Mouse (Mus musculus) ovary, adult 18-20 months (tissue): ENCODE data around the gene Zfhx3.
"Not testable (repeated sequence)": the region's sequence is repeated elsewhere in the genome, so short reads cannot be mapped to it uniquely, and the experiment has no call there.

Experiments
- DNase-seq: peaks from one replicate; pipeline ENCODE4 v3.0.0; 2022; ENCODE audit warnings: low spot score, mixed read lengths

Gene Zfhx3

DNA sequence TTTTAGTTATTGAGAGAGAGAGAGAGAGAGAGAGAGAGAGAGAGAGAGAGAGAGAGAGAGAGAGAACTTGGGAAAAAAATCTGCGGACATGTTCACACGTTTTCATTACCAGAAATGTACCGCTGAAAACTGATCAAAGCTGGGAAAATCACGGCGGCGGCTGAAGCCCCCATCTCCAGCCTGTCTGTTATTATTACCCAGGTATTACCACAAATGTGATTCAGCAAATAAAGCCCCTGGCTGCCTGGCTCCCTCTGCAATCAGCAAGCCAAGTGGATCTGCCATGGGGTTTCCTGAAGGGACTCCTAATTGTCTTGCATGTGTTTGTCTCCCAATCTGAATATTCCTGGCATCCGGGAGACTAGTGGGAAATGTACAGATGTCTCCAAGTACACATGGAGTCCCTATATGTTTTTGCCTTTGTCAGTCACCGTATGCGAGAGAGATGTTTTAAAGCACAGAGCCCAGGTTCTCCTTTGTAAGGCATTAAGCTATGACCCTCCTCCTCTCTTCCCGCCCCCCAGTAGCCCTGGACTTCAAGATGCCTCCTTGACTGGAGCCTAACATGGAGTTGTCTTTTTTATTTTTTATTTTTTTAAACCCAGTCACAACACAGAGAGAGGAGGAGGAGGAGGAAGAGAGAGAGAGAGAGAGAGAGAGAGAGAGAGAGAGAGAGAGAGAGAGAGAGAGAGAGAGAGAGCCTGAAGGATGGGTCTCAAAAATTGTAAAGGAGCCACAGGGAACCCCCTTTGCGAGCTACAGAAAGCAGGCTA is at the start of gene Zfhx3:
Gene Zfhx3, plus strand, starts transcription at position 723 of the 773 bp plus-strand sequence.
- no peak for DNase-seq

- DNase-seq: no peak
These were observed 23.5 kb upstream of the Zfhx3 start for GRCm38 (mm10) chr8:107918984-107919383.

DNA sequence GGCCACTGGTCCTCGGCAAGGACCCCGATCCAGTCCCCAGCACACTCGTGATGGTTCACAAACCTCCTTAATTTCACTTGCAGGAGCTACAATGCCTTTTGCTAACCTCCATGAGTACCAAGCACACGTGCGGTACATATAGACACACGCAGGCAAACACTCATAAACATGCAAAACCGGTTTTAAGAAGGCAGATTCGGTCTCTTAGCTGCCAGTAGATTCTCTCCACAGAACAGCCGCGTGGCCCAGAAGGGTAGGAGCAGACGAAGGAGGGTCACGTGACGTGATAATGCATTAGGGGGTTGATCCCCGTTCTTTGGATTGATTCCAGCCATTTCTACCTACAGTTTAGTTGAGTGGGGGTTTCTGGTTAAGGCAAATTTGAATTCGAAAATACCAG is 16.3 kb upstream of the Zfhx3 start:
- no peak for DNase-seq

DNA sequence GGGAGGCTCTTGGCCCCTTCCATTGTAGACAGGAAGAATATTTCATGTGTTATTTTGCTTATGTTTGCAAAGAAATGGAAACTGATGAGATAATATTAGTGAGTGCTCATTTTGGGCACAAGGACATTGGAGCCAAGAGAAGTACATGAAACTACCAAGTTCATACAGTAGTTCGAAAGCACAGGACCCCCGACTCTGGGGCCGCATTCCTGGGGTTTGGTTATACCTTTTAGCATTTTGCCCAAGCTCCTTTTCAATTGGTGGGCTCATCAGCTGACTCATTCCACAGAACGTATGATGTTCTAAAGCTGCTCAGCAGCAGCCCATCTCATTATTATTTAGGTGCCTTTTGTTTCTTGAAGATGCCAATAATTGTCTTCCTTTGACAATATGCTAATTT is 5.7 kb upstream of the Zfhx3 start:
- DNase-seq: no peak

DNA sequence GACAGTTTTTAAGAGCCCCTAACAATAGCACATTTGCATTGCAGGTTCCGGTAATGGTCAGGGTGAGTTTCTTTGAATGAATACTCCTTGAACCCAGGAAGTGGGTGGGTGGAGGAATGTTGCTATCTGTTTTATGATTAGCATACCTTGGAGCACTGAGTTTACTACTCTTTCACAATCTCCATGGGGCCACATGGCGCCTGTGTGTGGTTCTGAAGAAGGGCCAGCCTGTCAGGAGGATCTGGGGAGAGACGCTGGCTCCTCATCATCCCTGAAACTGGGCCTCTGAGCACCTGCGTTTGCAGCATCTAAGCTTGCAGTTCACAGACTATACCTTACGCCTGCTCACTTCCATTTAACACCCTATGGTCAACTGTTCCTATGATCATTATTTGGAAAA is 4.2 kb upstream of the Zfhx3 start:
- DNase-seq: not testable (repeated sequence)

- DNase-seq: no peak
These were observed 2.3 kb upstream of the Zfhx3 start for GRCm38 (mm10) chr8:107940181-107940580.

DNA sequence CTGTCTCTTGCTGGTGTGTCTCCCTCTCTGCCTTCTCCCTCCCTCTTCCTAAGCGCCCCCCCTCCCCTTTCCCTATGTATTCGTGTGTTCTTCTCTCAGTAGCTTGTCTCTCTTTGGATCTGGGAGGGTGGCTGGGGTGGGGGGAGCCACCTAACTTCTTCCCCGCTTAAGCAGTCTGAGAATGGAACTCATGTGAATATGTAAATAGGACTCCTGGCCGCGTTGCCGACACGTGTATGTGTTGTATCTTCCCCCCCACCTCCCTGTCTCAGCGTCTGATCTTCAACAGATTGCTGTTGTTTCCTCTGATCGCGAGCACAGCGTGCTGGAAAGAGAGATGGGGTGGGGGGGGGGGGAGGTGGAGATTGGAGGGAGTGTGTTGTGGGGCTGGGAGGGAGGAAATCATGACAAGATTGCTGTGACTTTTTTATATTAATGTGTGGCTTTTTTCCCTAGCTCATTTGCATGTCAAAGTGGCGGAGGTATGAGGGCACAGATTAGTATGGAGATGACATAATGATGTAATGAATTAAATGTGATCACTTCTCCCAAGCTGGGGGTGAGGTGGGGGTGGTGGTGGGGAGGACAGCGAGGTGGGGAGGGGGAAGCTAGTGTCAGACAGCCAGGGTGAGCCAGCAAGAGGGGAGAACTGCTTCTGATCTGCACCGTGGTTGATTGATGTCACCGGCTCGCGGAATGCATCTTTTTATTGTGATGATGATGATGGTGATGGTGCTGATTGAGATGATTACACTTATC is 487 bp downstream of the Zfhx3 start:
- DNase-seq: no peak

DNA sequence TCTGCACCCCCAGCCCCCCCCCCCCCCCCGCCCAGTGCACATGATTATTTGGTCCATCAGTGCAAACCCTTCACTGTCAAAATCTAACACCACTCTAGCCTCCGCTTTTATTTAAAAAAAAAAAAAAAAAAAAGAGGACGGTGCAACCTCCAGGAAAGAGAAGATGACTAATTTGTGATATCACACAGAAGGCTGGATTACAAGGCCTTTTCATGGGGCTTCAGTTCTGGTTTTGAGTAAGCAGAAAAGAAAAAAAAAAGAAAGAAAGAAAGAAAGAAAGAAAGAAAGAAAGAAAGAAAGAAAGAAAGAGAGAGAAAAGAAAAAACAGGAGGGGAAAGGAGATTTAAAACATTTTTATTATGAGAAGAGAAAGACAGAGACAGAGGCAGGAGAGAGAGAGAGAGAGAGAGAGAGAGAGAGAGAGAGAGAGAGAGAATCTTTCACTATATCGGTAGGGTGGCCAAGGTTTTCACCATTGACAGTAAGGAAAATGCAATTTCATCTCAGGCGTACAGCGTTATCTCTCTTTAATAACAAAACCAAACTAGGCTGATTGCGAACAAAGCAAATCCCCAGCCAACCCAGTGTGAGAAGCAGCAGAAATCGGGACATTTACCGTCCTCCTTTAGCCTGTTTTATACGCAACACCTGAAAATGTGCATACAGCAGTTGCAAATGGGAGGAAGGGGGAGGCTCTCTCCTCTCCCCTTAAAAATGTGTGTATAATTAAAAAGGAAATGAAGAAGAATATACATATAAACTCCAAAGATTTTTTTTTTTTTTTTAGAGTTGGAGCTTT is 1.3 kb downstream of the Zfhx3 start:
- DNase-seq: no peak

GRCm38 (mm10) chr8:107944676-107945600 is 2.5 kb downstream of the Zfhx3 start:
- no peak for DNase-seq

DNA sequence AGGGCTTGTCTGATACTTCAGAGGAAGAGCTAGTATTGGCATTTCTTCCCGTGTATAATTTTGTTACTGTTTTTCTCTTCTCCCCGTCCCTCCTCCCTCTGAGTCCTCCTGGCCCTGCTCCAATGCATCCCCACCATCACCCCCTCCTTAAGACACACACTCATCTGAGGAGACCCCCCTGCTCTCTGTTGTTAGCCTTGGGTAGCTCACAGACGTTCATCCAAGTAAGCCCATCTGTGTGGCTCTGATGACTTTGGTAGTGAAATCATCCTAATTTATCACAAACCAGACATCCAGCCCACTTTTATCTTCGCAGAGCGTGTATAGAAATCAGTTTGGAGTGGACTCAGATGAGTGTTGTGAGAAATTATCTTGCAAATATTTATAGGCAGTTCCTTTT is 4.4 kb downstream of the Zfhx3 start:
- no peak for DNase-seq

DNA sequence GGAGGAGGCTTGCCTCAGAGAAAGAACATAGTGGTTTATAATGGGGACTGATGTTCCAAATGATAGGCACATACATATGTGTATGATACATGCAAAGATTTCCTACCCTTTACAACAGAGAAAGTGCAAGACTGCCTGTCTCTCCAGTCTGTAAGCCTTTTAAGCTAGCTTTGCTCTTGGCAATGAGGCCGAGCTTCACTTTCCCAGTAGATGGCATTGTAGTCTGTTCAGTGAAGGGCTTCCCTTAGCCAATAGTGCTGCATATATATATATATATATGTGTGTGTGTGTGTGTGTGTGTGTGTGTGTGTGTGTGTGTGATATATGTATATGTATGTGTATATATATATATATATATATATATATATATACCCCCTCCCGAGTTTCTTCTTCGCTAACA is 13.4 kb downstream of the Zfhx3 start:
- DNase-seq: no peak

DNA sequence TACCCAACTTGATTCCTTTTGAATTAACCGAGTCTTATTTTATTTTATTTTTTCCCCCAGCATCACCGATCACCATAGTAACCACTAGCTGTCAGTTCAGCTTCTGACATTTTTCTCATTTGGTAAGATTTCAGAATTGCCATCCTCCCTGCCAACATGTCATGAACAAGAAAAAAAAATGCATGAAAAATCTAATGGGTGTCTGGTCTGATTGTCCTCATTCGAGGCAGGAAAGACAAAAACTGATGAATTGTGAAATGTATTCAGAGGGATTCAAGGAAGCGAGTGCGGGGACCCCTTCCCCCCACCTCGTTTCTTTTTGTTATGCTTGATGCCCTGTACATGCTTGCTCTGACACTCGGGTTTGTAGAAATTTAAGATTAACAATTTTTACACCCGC is 15.1 kb downstream of the Zfhx3 start:
- DNase-seq: no peak

- no peak for DNase-seq
These were observed 18.0 kb downstream of the Zfhx3 start for GRCm38 (mm10) chr8:107960466-107960865.

DNA sequence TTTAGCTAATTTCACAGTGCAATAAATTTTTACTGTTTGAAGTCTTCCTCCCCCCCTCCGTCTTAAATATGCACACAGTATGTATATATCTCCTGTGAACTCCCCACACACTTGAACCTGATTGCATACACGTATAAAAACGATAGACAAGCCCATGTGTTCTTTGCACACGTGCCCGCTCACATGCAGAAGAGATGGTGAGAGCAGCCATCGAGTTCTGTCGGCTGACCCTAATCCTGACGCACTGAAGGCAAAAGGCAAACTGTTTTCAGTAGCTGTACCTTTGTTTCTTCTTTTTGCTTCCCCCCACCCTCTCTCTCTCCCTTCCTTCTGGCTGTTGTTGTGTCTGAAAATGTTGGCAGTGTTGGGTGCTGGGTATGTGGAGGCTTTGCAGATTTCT is 18.4 kb downstream of the Zfhx3 start:
- no peak for DNase-seq

DNA sequence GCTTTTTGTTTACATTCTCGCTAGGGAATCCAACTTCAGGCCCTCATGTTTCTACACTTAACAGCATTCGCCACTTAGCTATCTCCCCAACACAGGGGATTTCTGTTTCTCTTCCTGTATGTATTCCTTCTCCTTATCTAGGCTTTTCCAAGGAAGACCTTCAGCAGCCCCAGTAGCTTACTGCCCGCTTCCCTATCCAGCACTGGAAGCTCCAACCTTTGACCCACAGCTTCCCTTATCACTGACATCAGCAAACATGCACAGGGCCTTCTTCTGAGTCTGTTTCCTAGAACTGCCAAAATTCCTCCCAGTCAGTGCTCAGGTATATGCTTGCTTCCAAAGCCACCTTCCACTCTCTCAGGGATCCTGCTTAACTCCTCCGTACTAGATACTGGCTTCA is 29.8 kb downstream of the Zfhx3 start:
- no peak for DNase-seq

DNA sequence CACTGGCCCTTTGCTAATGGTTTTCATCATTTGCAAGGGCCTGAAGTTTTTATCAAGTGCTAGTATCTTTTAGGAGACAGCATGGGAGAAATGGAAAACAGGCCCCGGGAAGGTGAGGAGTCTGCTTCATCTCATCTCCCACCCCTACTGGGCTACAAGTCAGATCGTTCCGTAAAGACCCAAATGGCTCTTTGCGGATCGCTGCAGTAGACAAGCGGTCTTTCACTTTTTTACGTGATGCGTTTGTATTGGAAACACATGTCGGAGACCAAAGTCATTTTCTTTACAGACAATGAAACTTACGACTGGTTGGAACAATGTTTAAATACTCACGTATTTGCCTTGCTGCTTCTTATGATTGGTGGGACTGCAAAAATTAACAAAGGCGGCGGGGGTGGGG is 32.0 kb downstream of the Zfhx3 start:
- no peak for DNase-seq

DNA sequence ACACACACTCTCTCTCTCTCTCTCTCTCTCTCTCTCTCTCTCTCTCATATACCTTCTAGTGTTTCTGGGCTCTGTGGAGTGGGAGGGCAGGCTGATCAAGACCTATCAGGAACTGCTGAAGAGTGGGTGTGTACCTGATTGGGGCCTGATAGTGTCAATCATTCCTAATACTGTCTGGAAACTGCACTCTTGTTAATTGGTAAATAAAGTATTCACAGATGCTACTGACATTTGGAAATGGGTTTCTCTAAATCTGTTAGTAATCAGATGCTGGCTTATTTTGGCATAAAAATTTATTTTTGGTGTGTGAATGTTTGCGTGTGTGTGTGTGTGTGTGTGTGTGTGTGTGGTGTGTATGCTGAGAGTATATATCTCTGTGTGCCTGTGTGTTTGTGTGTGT is 35.8 kb downstream of the Zfhx3 start:
- no peak for DNase-seq

GRCm38 (mm10) chr8:107980618-107981017 is 38.2 kb downstream of the Zfhx3 start:
- DNase-seq: no peak

DNA sequence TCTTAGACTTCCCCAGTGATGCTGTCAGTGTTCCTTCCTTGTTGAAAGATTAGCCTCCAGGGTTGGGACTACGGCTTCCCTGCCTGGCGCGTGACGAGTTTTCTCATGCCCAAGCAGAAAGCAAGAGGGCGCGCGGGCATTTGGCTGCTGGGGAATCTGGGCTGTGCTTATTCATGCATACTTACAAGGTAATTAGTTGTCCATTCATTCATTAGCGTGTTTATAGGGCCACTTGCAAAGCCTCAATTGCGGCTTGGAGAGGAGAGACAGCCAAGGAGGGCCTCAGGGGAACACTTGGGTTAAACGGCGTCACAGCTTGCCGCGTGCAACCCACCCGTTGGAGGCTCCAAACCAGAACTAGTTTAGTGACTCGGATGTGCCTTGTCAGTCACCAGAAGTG is 44.2 kb downstream of the Zfhx3 start:
- no peak for DNase-seq

DNA sequence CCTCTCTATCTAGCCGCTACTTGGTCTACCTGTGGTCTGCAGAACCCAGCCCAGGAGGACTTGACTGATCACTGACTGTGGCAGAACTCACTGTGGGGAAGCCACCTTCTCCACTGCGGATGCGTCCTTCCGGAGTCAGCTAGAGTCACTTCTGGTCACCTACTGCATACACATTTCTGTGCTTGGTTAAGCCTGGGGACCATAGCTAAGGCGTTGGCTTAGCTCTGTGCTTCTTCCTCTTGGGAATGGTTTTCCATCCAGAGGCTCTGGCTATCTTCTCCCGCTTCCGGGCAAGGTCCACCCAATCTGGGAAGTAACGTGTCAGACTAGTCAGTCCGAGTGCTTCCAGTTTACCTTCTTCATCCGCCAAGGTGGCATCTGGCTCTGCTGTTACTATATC is 56.4 kb downstream of the Zfhx3 start:
- no peak for DNase-seq

GRCm38 (mm10) chr8:108011516-108011915 is 69.1 kb downstream of the Zfhx3 start:
- peak; percentile 9 for DNase-seq

DNA sequence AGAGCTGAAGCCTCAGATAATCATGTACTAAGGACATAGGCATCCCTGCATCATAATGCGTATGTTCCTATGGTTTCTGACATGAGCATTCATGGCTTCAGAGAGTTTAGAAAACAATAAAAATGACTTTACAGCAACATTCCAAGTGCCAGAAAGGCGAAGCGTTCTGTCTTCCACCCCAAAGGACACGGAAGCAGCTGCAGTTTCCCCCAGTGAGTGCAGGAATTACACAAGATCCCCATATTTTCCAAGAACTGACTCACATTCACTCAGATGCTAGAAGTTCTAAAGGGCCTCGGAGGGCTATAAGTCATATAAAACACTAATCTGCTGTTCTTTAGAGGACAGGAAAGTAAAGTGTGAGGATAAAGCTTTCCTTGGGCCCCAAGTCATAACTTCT is 75.3 kb downstream of the Zfhx3 start:
- DNase-seq: no peak
